Mouse (Mus musculus) retina, postnatal 7 days (tissue): Measurements from ENCODE around the gene Tmem147.
"Not testable (repeated sequence)": the region's sequence is repeated elsewhere in the genome, so short reads cannot be mapped to it uniquely, and the experiment has no call there.

Experiments used
- DNase-seq: peaks from one replicate; pipeline ENCODE4 v3.0.0-alpha.2; 2012; ENCODE audit warnings: low read depth, low spot score

The Tmem147 gene

GRCm38 (mm10) chr7:30729396-30730063 lies at the start of gene Tmem147:
Gene Tmem147 (minus strand): TSS chr7:30729540.
- DNase-seq: peak; percentile 87

GRCm38 (mm10) chr7:30777911-30778310 lies 48.6 kb upstream of the Tmem147 start:
- DNase-seq: no peak

- DNase-seq: no peak
Measured at GRCm38 (mm10) chr7:30777081-30777579, 47.8 kb upstream of the Tmem147 start.

- no peak for DNase-seq
Measured at GRCm38 (mm10) chr7:30776104-30776503, 46.8 kb upstream of the Tmem147 start.

- no peak for DNase-seq
Measured at GRCm38 (mm10) chr7:30769236-30769635, 39.9 kb upstream of the Tmem147 start.

GRCm38 (mm10) chr7:30766408-30766807 lies 37.1 kb upstream of the Tmem147 start:
- DNase-seq: no peak

- DNase-seq: no peak
Measured at GRCm38 (mm10) chr7:30765173-30765572, 35.8 kb upstream of the Tmem147 start.

GRCm38 (mm10) chr7:30763456-30763855 lies 34.1 kb upstream of the Tmem147 start, which contains the start of gene Dmkn:
Gene Dmkn (plus strand): TSS chr7:30763756.
- no peak for DNase-seq

GRCm38 (mm10) chr7:30761769-30762352 lies 32.5 kb upstream of the Tmem147 start:
- DNase-seq: no peak

GRCm38 (mm10) chr7:30758853-30759252 lies 29.5 kb upstream of the Tmem147 start:
- no peak for DNase-seq

GRCm38 (mm10) chr7:30757001-30757400 lies 27.7 kb upstream of the Tmem147 start:
- DNase-seq: no peak

GRCm38 (mm10) chr7:30751086-30751669 lies 21.8 kb upstream of the Tmem147 start, which contains the start of gene Sbsn:
Gene Sbsn (plus strand): TSS chr7:30751471.
- DNase-seq: no peak

GRCm38 (mm10) chr7:30749824-30750606 lies 20.7 kb upstream of the Tmem147 start:
- DNase-seq: no peak

- no peak for DNase-seq
Measured at GRCm38 (mm10) chr7:30747525-30748204, 18.3 kb upstream of the Tmem147 start.

- DNase-seq: no peak
Measured at GRCm38 (mm10) chr7:30744022-30744598, 14.8 kb upstream of the Tmem147 start.

- not testable (repeated sequence) for DNase-seq
Measured at GRCm38 (mm10) chr7:30743617-30744016, 14.3 kb upstream of the Tmem147 start, which contains the start of gene Gapdhs. Gene Gapdhs (minus strand): TSS chr7:30743681.

- DNase-seq: not testable (repeated sequence)
Measured at GRCm38 (mm10) chr7:30742570-30742969, 13.2 kb upstream of the Tmem147 start.

- DNase-seq: no peak
Measured at GRCm38 (mm10) chr7:30736211-30736610, 6.9 kb upstream of the Tmem147 start.

- DNase-seq: not testable (repeated sequence)
Measured at GRCm38 (mm10) chr7:30730064-30730722, 853 bp upstream of the Tmem147 start.

- no peak for DNase-seq
Measured at GRCm38 (mm10) chr7:30728739-30729395, 473 bp downstream of the Tmem147 start.
